8 mouse cellular contexts compared by ENCODE assay signal in genomic region chr11:70229260-70230010, GRCm38 (mm10). TPM values are rescaled to one million over a fixed set of nuclear protein-coding genes. Genes with fewer than 3 reads are reported as not detected.
DNase-seq lines count a peak whose midpoint lies in the region; ATAC-seq and TF ChIP-seq lines count a peak whose summit lies in the region.

Gene Bcl6b (minus strand): TSS chr11:70229798.

- TF ChIP-seq POLR2A in MEL (IDR thresholded peaks at IDR 0.05; ENCODE audit: control insufficient read depth in 1 of 2, insufficient read depth in 1 of 2, low read depth in 1 of 2, low read length in 2 of 2, poor library complexity in 1 of 2), result no peak

- no peak for ATAC-seq in forebrain, embryonic 15.5 days (replicated peaks)
- peak; percentile 16 for ATAC-seq in inflammation-experienced regulatory T-cells, adult 6 months

- H3K4me3 ChIP-seq in MEL (ENCODE audit: control insufficient read depth in 1 of 2, insufficient read depth in 1 of 2, low read depth in 2 of 2, low read length in 2 of 2) (no peak within 1 kb of the TSS; a peak in 1 of 4 replicates), macrophage (ENCODE audit: inconsistent target) (peak within 1 kb of the TSS; percentile 2; the same call in 1 of the 2 replicates)
- H3K4me3 ChIP-seq in forebrain, embryonic 15.5 days, result peak within 1 kb of the TSS; percentile 32

- peak within 1 kb of the TSS; percentile 46 for H3K4me2 ChIP-seq in forebrain, embryonic 15.5 days (replicated peaks)

- TF ChIP-seq CTCF in MEL (IDR thresholded peaks at IDR 0.05 in 2 of 3, conservative IDR thresholded peaks at IDR 0.05 in 1 of 3; ENCODE audit: control insufficient read depth in 1 of 3, insufficient read depth in 1 of 3, low read depth in 2 of 3, low read length in 3 of 3, poor library complexity in 1 of 3, severe bottlenecking in 1 of 3), result no peak

- H3K4me1 ChIP-seq in MEL (ENCODE audit: control insufficient read depth in 1 of 2, insufficient read depth in 2 of 2, low read length in 2 of 2), result peaks cover 0 to 4% of the 10 kb centered on the region in 2 experiments; a peak in 1 of 4 replicates
- H3K4me1 ChIP-seq in forebrain, embryonic 15.5 days, result peaks cover 62% of the 10 kb centered on the region

- no peaks in the 10 kb centered on the region for H3K27me3 ChIP-seq in MEL (ENCODE audit: control insufficient read depth in 1 of 2, insufficient read depth in 2 of 2, low read length in 2 of 2)
- peaks cover 39% of the 10 kb centered on the region for H3K27me3 ChIP-seq in forebrain, embryonic 15.5 days

- no peak within 1 kb of the TSS for H3K27ac ChIP-seq in MEL (ENCODE audit: control insufficient read depth, low read depth, low read length)
- peak within 1 kb of the TSS; percentile 49; the same call in 1 of the 2 replicates for H3K27ac ChIP-seq in forebrain, embryonic 15.5 days (replicated peaks)
- H3K27ac ChIP-seq in macrophage, result no peak within 1 kb of the TSS

- TF ChIP-seq EP300 in MEL (IDR thresholded peaks at IDR 0.05; ENCODE audit: low read depth in 1 of 2, low read length in 2 of 2), result no peak

- WGBS in forebrain, embryonic 15.5 days, result 2% methylated on average over 39 of the region's 39 CpGs
- WGBS in macrophage (ENCODE audit: missing documents), result 2% methylated on average over 39 of the region's 39 CpGs

- peak within 1 kb of the TSS; percentile 10; the same call in 1 of the 2 replicates for H3K9ac ChIP-seq in MEL (ENCODE audit: control insufficient read depth, low read depth, low read length, poor library complexity, severe bottlenecking)
- H3K9ac ChIP-seq in forebrain, embryonic 15.5 days (replicated peaks), result peak within 1 kb of the TSS; percentile 30

- H3K79me2 ChIP-seq in MEL (ENCODE audit: control insufficient read depth, insufficient read depth, low read length, poor library complexity) (no peaks in the 10 kb centered on the region), macrophage (ENCODE audit: inconsistent target) (no peaks in the 10 kb centered on the region)

- DNase-seq in embryo, embryonic 11 days, result peak; percentile 47
- DNase-seq in embryo, embryonic 9.5 days (ENCODE audit: extremely low spot score), result no peak
- no peak for DNase-seq in MEL (ENCODE audit: low read depth, low spot score)
- DNase-seq in urinary bladder, postnatal 10 days (ENCODE audit: low spot score), result no peak
- no peak for DNase-seq in left cerebral cortex, postnatal 4 days

- H3K36me3 ChIP-seq in MEL (ENCODE audit: control insufficient read depth in 1 of 2, insufficient read depth in 2 of 2, low read length in 2 of 2) (no peaks in the 10 kb centered on the region; a peak in 1 of 4 replicates), macrophage (ENCODE audit: inconsistent target) (no peaks in the 10 kb centered on the region)
- H3K36me3 ChIP-seq in forebrain, embryonic 15.5 days, result peaks cover 2% of the 10 kb centered on the region; the same call in 1 of the 2 replicates

- TF ChIP-seq RAD21 in MEL (IDR thresholded peaks at IDR 0.05; ENCODE audit: low read depth, low read length), result no peak

- intact Hi-C loops in left cerebral cortex, postnatal 4 days (cut with DNase I), result loop anchor here (10.0 kb wide), 1 partner anchor 105 kb away; no protein-coding TSS in a partner anchor

- H3K9me3 ChIP-seq in MEL (replicated peaks; ENCODE audit: insufficient read depth, low read length), result no peaks in the 10 kb centered on the region
- no peaks in the 10 kb centered on the region for H3K9me3 ChIP-seq in forebrain, embryonic 15.5 days

TF ChIP-seq in MEL, 35 proteins besides CTCF, POLR2A, EP300 and RAD21:
- TF ChIP-seq GATA1 (IDR thresholded peaks at IDR 0.05; ENCODE audit: low read depth, low read length) (no peak), ZKSCAN1 (IDR thresholded peaks at IDR 0.05; ENCODE audit: low read depth, low read length) (no peak), USF1 (IDR thresholded peaks at IDR 0.05; ENCODE audit: low read depth, low read length) (no peak), JUND (IDR thresholded peaks at IDR 0.05; ENCODE audit: low read depth, low read length) (no peak), CHD2 (IDR thresholded peaks at IDR 0.05; ENCODE audit: low read length) (no peak), ETS1 (IDR thresholded peaks at IDR 0.05; ENCODE audit: low read depth, low read length) (no peak), ELF1 (IDR thresholded peaks at IDR 0.05; ENCODE audit: low read depth, low read length) (no peak), ZNF384 (IDR thresholded peaks at IDR 0.05; ENCODE audit: low read depth, low read length) (no peak), POLR2AphosphoS5 (IDR thresholded peaks at IDR 0.05; ENCODE audit: borderline replicate concordance, low read depth, low read length) (no peak), MAFK (IDR thresholded peaks at IDR 0.05; ENCODE audit: borderline replicate concordance, low read depth, low read length) (no peak), TBP (IDR thresholded peaks at IDR 0.05; ENCODE audit: low read depth, low read length) (no peak), MAZ (IDR thresholded peaks at IDR 0.05; ENCODE audit: low read depth, low read length) (no peak), HCFC1 (IDR thresholded peaks at IDR 0.05; ENCODE audit: low read depth, low read length) (no peak), MAX (IDR thresholded peaks at IDR 0.05; ENCODE audit: low read length) (no peak), POLR2AphosphoS2 (IDR thresholded peaks at IDR 0.05; ENCODE audit: low read length) (no peak), SMC3 (IDR thresholded peaks at IDR 0.05; ENCODE audit: low read depth, low read length) (no peak), RCOR1 (IDR thresholded peaks at IDR 0.05; ENCODE audit: low read depth, low read length) (no peak), TCF12 (IDR thresholded peaks at IDR 0.05; ENCODE audit: low read depth, low read length) (no peak), ZMIZ1 (IDR thresholded peaks at IDR 0.05; ENCODE audit: low read depth, low read length) (no peak)

RNA-seq across cellular contexts. Expression of gene Bcl6b, which starts in this region (rescaled TPM):
- not detected in 2 replicates for total RNA-seq in MEL (2012; rRNA removed)
- polyA plus RNA-seq in MEL (2012; ENCODE audit: insufficient read depth in 1 of 2, insufficient read length in 2 of 2, low read depth in 1 of 2, low replicate concordance in 2 of 2, missing spikeins in 1 of 2) (not detected), macrophage (2018) (0.14 TPM in 1 of 3 replicates, not detected in the others)
- 5.7 and 6.1 TPM in 2 replicates for polyA plus RNA-seq in forebrain, embryonic 15.5 days (2015; fragmentation: Nextera tagmentation; extraction: Ambion mirVana)
- polyA plus RNA-seq in inflammation-experienced regulatory T-cells, adult 6 months (2017; shearing (Covaris generic)), result under 1 TPM in 1 of 3 experiments, not detected in 2; 0.39 TPM
- not detected for total RNA-seq in macrophage (2018; cell fraction: chromatin; rRNA removed)
- total RNA-seq in macrophage (2018; cell fraction: cytosol; rRNA removed), result under 1 TPM in 12 of 26 experiments, not detected in 14; 0.03 to 0.33 (median 0.09) TPM
- 1 to 10 TPM in 2 of 26 experiments, under 1 TPM in 5, not detected in 19; 0.19 to 1.3 (median 0.23) TPM for total RNA-seq in macrophage (2018; cell fraction: nucleus; rRNA removed)
- total RNA-seq in left cerebral cortex, postnatal 4 days (2021), result 1 to 10 TPM; 9.1 to 9.3 TPM

Comparison
In these comparisons a context has a peak if more than half of its experiments do, and no peak if none do; other contexts are left out.
1. RNA of gene Bcl6b (total RNA-seq): 9.1 to 9.3 TPM in left cerebral cortex, postnatal 4 days; not detected in MEL; every median in the first group is over 10 times any median in the second.
2. Peak in ATAC-seq in inflammation-experienced regulatory T-cells, adult 6 months; RNA of the gene not detected or under 1 TPM.
3. H3K4me3 ChIP-seq: peak in forebrain, embryonic 15.5 days (single experiment) and macrophage (single experiment); none in MEL (0 of 2).